Mouse (Mus musculus) ES-E14 (cell line): ENCODE measurements at regions not wholly inside any gene's neighbourhood (a gene's known extent, or its start where the extent isn't known, plus 50 kb on each side); places are given as distances from the start of the nearest gene placed in this dataset.

Experiments
- DNase-seq: peaks from one replicate; pipeline ENCODE4 v3.0.0-alpha.2; 2013; ENCODE audit warnings: low read depth, low spot score
- H3K27ac ChIP-seq: 2 replicates; pipeline ENCODE4 v1.5.1; 2012; ENCODE audit warnings: low read depth, mild to moderate bottlenecking, low read length, moderate library complexity, mixed read lengths; ENCODE audit not compliant: poor library complexity, insufficient read depth, severe bottlenecking
- H3K36me3 ChIP-seq: 2 replicates; pipeline ENCODE4 v1.6.1; 2012; ENCODE audit warnings: mild to moderate bottlenecking, low read length, moderate library complexity, mixed read lengths; ENCODE audit not compliant: control insufficient read depth, poor library complexity, insufficient read depth, severe bottlenecking
- H3K4me1 ChIP-seq, 2 experiments: fragments of 150-350 bp in 1 of 2; sonication (generic) in 1 of 2; 2 replicates each; pipeline ENCODE4 v1.6.1; 2012; ENCODE audit warnings: low read length in 2 of 2, mild to moderate bottlenecking in 1 of 2, mixed read lengths in 1 of 2; ENCODE audit not compliant: control insufficient read depth in 2 of 2, insufficient read depth in 2 of 2, poor library complexity in 1 of 2
- H3K4me3 ChIP-seq, 2 experiments: fragments of 150-350 bp in 1 of 2; sonication (generic) in 1 of 2; 2 replicates each; pipeline ENCODE4 v1.5.1; 2012; ENCODE audit warnings: low read length in 2 of 2, low read depth in 1 of 2, mild to moderate bottlenecking in 1 of 2, mixed read lengths in 1 of 2; ENCODE audit not compliant: insufficient read depth in 1 of 2, poor library complexity in 1 of 2, severe bottlenecking in 1 of 2
- H3K9ac ChIP-seq: 2 replicates; pipeline ENCODE4 v1.6.1; 2012; ENCODE audit warnings: low read depth, mild to moderate bottlenecking, low read length, mixed read lengths; ENCODE audit not compliant: poor library complexity, insufficient read depth, severe bottlenecking
- H3K9me3 ChIP-seq: fragments of 150-350 bp; sonication (generic); 2 replicates; pipeline ENCODE4 v1.6.1; 2012; ENCODE audit warnings: low read depth, mild to moderate bottlenecking, low read length; ENCODE audit not compliant: control insufficient read depth, insufficient read depth
- CHD2 ChIP-seq: IDR thresholded peaks from 2 replicates; pipeline ENCODE4 v1.6.1; 2014; ENCODE audit warnings: mild to moderate bottlenecking, low read depth, low read length, inconsistent platforms
- HCFC1 ChIP-seq: IDR thresholded peaks from 2 replicates; pipeline ENCODE4 v1.6.1; 2012; ENCODE audit warnings: low read length, inconsistent platforms, borderline replicate concordance; ENCODE audit not compliant: insufficient read depth
- MAFK ChIP-seq: IDR thresholded peaks from 2 replicates; pipeline ENCODE4 v1.6.1; 2014; ENCODE audit warnings: mild to moderate bottlenecking, low read depth, low read length, inconsistent platforms; ENCODE audit not compliant: insufficient read depth
- ZC3H11A ChIP-seq: IDR thresholded peaks from 2 replicates; pipeline ENCODE4 v1.6.1; 2012; ENCODE audit warnings: low read depth, mild to moderate bottlenecking, inconsistent platforms, low read length, borderline replicate concordance
- ZNF384 ChIP-seq: IDR thresholded peaks from 2 replicates; pipeline ENCODE4 v1.6.1; 2012; ENCODE audit warnings: low read depth, low read length, inconsistent platforms
- in situ Hi-C, 2 experiments: fragments of 600-800 bp; cut with MboI; formaldehyde crosslinking; loops; one replicate each; pipeline ENCODE4 v1.15.1; 2025; ENCODE audit warnings: low sequenced_read_pairs in 2 of 2, inconsistent platforms in 1 of 2; ENCODE audit not compliant: unreplicated experiment in 2 of 2

DNA sequence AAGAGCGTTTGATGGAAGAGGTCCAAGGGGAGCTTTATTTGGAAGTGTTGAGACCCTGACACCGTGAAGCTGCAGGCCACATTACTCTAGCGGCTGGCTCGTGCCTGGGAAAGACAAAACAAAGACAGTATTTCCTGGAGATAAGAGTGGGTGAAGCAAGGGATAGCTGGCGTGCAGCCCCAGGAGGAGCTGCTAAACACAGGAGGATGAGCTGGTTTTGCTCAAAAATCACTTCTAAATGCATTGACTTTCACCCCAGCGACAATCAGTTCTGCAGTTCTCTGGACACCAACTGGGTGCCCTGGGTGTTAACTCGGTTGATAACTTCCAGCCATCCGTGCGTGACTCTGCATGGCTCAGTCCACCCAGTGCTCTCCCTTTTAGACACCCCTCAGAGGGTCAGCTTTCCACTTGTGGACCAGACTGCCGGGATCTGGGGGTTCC, 190.8 kb upstream of the Daam1 start:
- in situ Hi-C loops: no loop called here
- no peak overlapping the region for H3K9ac ChIP-seq
- no peaks in the 10 kb centered on the region for H3K36me3 ChIP-seq
- no peak overlapping the region for H3K27ac ChIP-seq
- TF ChIP-seq CHD2 (no peak), MAFK (no peak), ZC3H11A (no peak), ZNF384 (no peak), HCFC1 (no peak)
- no peaks in the 10 kb centered on the region; a peak in 1 of 4 replicates for H3K4me1 ChIP-seq
- H3K4me3 ChIP-seq: no peak overlapping the region
- H3K9me3 ChIP-seq: no peaks in the 10 kb centered on the region
- DNase-seq: no peak

- DNase-seq: no peak
- TF ChIP-seq HCFC1 (no peak), MAFK (no peak), ZNF384 (no peak)
Observed at GRCm38 (mm10) chr12:71641486-71641885, 189.4 kb upstream of the Daam1 start.

GRCm38 (mm10) chr12:71642797-71643337, 188.0 kb upstream of the Daam1 start:
- Histone ChIP-seq H3K4me1 (no peaks in the 10 kb centered on the region; a peak in 1 of 4 replicates), H3K9me3 (no peaks in the 10 kb centered on the region), H3K4me3 (no peak overlapping the region), H3K9ac (no peak overlapping the region), H3K36me3 (no peaks in the 10 kb centered on the region), H3K27ac (no peak overlapping the region)
- no peak for DNase-seq
- in situ Hi-C loops: no loop called here
- TF ChIP-seq MAFK: no peak
- no peak for TF ChIP-seq HCFC1

More at GRCm38 (mm10) chr12:71641486-71641885, 189.4 kb upstream of the Daam1 start:
- H3K36me3 ChIP-seq: no peaks in the 10 kb centered on the region
- in situ Hi-C loops: no loop called here
- H3K9ac ChIP-seq: no peak overlapping the region
- H3K4me1 ChIP-seq: no peaks in the 10 kb centered on the region; a peak in 1 of 4 replicates
- no peaks in the 10 kb centered on the region for H3K9me3 ChIP-seq
- no peak overlapping the region for H3K4me3 ChIP-seq
- H3K27ac ChIP-seq: no peak overlapping the region

DNA sequence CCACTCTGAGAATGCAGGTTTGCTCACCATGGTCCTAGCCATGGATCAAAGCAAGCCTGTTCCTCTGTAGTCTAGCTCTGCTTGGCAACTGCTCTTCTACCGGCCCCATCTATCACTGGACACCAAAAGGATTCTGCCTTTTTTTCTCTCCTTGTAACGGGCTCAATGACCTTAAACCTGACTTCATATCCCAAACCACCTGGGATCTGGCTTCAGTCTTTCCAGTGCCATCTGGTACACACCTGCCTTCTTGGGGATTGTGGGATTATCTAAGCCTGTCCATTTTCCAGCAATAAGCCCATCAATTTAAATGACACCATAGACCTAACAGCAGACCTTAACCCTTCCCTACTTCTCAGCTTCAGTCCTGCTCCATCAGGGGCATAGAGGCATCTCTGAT, 179.6 kb upstream of the Daam1 start:
- TF ChIP-seq MAFK (no peak), ZNF384 (no peak), CHD2 (no peak), ZC3H11A (no peak), HCFC1 (no peak)
- Histone ChIP-seq H3K4me3 (no peak overlapping the region), H3K9me3 (no peaks in the 10 kb centered on the region), H3K4me1 (no peaks in the 10 kb centered on the region), H3K27ac (no peak overlapping the region), H3K9ac (no peak overlapping the region), H3K36me3 (no peaks in the 10 kb centered on the region)
- in situ Hi-C loops: no loop called here
- no peak for DNase-seq

DNA sequence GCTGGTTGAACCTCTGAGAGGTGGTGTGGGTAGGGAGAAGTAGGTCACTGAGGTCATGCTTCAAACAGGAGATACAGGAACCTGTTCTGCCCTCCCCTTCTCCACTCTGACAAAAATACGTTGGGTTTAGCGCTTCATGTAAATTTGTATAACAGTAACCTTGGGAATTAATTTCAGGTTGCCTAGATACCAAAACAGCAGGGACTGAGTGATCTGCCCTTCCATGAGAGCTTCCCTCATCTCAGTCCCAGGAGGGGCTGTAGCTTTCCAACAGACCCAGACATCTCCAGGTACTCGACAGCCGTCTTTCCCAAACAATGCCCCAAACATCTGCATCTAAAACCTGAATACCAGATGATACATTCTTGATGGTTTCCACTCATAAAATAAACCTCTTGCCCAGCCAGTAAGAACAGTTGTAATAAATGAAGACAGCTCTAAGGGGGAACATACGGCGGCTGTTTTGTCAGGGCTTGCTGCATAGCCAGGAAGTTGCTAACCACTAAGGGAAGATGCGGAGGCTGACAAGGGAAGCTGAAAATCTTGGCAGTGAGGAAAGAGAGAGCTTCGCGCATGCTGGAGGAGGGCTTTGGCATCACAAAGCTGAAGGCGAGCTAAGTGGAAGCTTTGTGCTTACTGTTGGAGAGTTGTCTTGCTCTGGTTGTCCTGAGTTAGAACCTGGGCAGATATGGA, 137.4 kb upstream of the Daam1 start:
- H3K9me3 ChIP-seq: no peaks in the 10 kb centered on the region
- TF ChIP-seq CHD2 (no peak), ZC3H11A (no peak)

More for the DNA sequence above, 137.4 kb upstream of the Daam1 start:
- Histone ChIP-seq H3K4me3 (no peak overlapping the region), H3K36me3 (no peaks in the 10 kb centered on the region), H3K4me1 (no peaks in the 10 kb centered on the region), H3K9ac (no peak overlapping the region), H3K27ac (no peak overlapping the region)
- DNase-seq: no peak
- in situ Hi-C loops: no loop called here
